Mouse (Mus musculus): Measurements from ENCODE around the gene Olfr1418.

DNA sequence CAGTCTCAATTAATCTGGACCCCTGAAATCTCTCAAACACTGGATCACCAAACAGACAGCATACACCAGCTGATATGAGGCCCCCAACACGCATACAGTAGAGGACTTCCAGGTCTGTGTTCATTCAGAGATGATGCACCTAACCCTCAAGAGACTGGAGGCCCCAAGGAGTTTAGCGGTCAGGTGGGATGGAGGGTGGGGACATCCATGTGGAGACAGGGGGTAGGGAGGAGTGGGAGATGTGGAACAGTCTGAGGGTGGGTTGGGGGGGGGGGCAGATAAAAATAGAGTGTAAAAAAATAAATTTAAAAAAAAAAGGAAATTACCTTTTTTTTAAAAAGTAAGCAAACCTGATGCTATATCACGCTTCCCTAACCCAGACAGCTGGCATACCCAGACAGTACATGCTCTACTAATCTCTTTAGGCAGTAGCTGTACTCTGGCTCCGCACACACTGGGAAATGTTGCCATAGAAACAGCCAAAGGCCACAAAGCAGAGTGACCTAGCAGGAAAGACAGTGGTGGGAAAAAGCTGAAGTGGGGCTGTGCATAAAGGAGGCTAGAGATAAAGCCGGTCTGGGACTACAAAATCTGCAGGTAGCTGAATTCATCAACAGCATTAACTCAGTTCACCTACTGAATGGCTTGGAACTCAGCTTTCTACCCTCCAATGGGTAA, 49.0 kb downstream of the Olfr1418 start:
- TF ChIP-seq CTCF (IDR thresholded peaks at IDR 0.05; ENCODE audit: control insufficient read depth, insufficient read depth, low read length) (no peak), POLR2A (IDR thresholded peaks at IDR 0.05; ENCODE audit: borderline replicate concordance, control insufficient read depth, low read depth, low read length) (no peak)
